Mouse (Mus musculus) forebrain, embryonic 16.5 days (tissue): ENCODE measurements around the gene Anxa6. TPM values are rescaled to one million over a fixed set of nuclear protein-coding genes. Genes with fewer than 3 reads are reported as not detected.

Experiments used
- ATAC-seq: fragments of 200-750 bp; cut with Nextera tagmentation; 2 replicates; pipeline ENCODE4 v1.8.0; 2017; ENCODE audit warnings: mild to moderate bottlenecking, moderate library complexity
- H3K27ac ChIP-seq: fragments of 300-500 bp; sonication (generic); 2 replicates; pipeline ENCODE4 v1.5.1; 2014; ENCODE audit warnings: low read length, control low read depth
- H3K27me3 ChIP-seq: fragments of 300-500 bp; sonication (generic); replicated peaks from 2 replicates; pipeline ENCODE4 v1.6.1; 2014; ENCODE audit warnings: low read length; ENCODE audit not compliant: control insufficient read depth, insufficient read depth
- H3K36me3 ChIP-seq: fragments of 300-500 bp; sonication (generic); 2 replicates; pipeline ENCODE4 v1.6.1; 2014; ENCODE audit not compliant: control insufficient read depth, insufficient read depth
- H3K4me1 ChIP-seq: fragments of 300-500 bp; sonication (generic); replicated peaks from 2 replicates; pipeline ENCODE4 v1.6.1; 2014; ENCODE audit warnings: low read length; ENCODE audit not compliant: control insufficient read depth, insufficient read depth
- H3K4me2 ChIP-seq: fragments of 300-500 bp; sonication (generic); 2 replicates; pipeline ENCODE4 v1.6.1; 2014; ENCODE audit warnings: mild to moderate bottlenecking, low read length, control low read depth
- H3K4me3 ChIP-seq: fragments of 300-500 bp; sonication (generic); replicated peaks from 2 replicates; pipeline ENCODE4 v1.5.1; 2014; ENCODE audit warnings: mild to moderate bottlenecking, low read length, control low read depth
- H3K9ac ChIP-seq: fragments of 300-500 bp; sonication (generic); replicated peaks from 2 replicates; pipeline ENCODE4 v1.6.1; 2014; ENCODE audit warnings: low read depth, low read length, control low read depth
- H3K9me3 ChIP-seq: fragments of 300-500 bp; sonication (generic); 2 replicates; pipeline ENCODE4 v1.6.1; 2016; ENCODE audit warnings: low read length; ENCODE audit not compliant: control insufficient read depth
- WGBS: fragments of 180-500 bp; shearing (Covaris S2); extraction: QIAGEN DNeasy Blood & Tissue Kit; methylation state at CpG from one replicate; pipeline ENCODE4 v1.1.7; 2014; 5-methylcytosine and 5-hydroxymethylcytosine counted together
- polyA plus RNA-seq: library from polyadenylated mRNA; unstranded; fragments of >200 nt; fragmentation: Nextera tagmentation; extraction: Ambion mirVana; gene quantifications from 2 replicates; pipeline ENCODE4 v1.2.1, GENCODE M21; 2015

Anxa6 gene
- polyA plus RNA-seq, 1 experiment from 2014 or later: 40.9 TPM

- 43% methylated on average over 5 of the region's 5 CpGs for WGBS
These were observed 10.7 kb downstream of the Anxa6 start for GRCm38 (mm10) chr11:55022508-55022907.

GRCm38 (mm10) chr11:55021859-55022258, 11.4 kb downstream of the Anxa6 start:
- Histone ChIP-seq H3K4me3 (no peak overlapping the region), H3K4me1 (peaks cover 37% of the 10 kb centered on the region), H3K9me3 (no peaks in the 10 kb centered on the region), H3K4me2 (no peak overlapping the region), H3K27ac (peak overlapping the region; percentile 85), H3K9ac (no peak overlapping the region), H3K27me3 (no peaks in the 10 kb centered on the region), H3K36me3 (no peaks in the 10 kb centered on the region)
- ATAC-seq: no peak
- WGBS: 54% methylated on average over 6 of the region's 6 CpGs

More at GRCm38 (mm10) chr11:55022508-55022907, 10.7 kb downstream of the Anxa6 start:
- H3K27ac ChIP-seq: peak overlapping the region; percentile 85
- no peak overlapping the region for H3K9ac ChIP-seq
- H3K9me3 ChIP-seq: no peaks in the 10 kb centered on the region
- ATAC-seq: no peak
- H3K4me2 ChIP-seq: peak overlapping the region; percentile 19
- peaks cover 37% of the 10 kb centered on the region for H3K4me1 ChIP-seq
- no peaks in the 10 kb centered on the region for H3K36me3 ChIP-seq
- no peaks in the 10 kb centered on the region for H3K27me3 ChIP-seq
- no peak overlapping the region for H3K4me3 ChIP-seq

- H3K27me3 ChIP-seq: no peaks in the 10 kb centered on the region
- no peak overlapping the region for H3K27ac ChIP-seq
- H3K9me3 ChIP-seq: no peaks in the 10 kb centered on the region
- H3K9ac ChIP-seq: no peak overlapping the region
- no peak for ATAC-seq
- H3K4me2 ChIP-seq: no peak overlapping the region
- no peaks in the 10 kb centered on the region for H3K36me3 ChIP-seq
- H3K4me1 ChIP-seq: peaks cover 36% of the 10 kb centered on the region
- H3K4me3 ChIP-seq: no peak overlapping the region
These were observed 11.8 kb downstream of the Anxa6 start for GRCm38 (mm10) chr11:55021458-55021857.

GRCm38 (mm10) chr11:55019711-55020110, 13.5 kb downstream of the Anxa6 start:
- no peak for ATAC-seq
- peaks cover 40% of the 10 kb centered on the region for H3K4me1 ChIP-seq
- 96% methylated on average over 2 of the region's 2 CpGs for WGBS

GRCm38 (mm10) chr11:55018034-55018433, 15.2 kb downstream of the Anxa6 start:
- ATAC-seq: no peak
- 87% methylated on average over 6 of the region's 6 CpGs for WGBS
- no peak overlapping the region for H3K27ac ChIP-seq

More at GRCm38 (mm10) chr11:55019711-55020110, 13.5 kb downstream of the Anxa6 start:
- no peak overlapping the region for H3K4me3 ChIP-seq
- H3K9ac ChIP-seq: no peak overlapping the region
- H3K27ac ChIP-seq: no peak overlapping the region
- no peak overlapping the region for H3K4me2 ChIP-seq
- H3K27me3 ChIP-seq: no peaks in the 10 kb centered on the region
- no peaks in the 10 kb centered on the region for H3K36me3 ChIP-seq
- H3K9me3 ChIP-seq: no peaks in the 10 kb centered on the region

DNA sequence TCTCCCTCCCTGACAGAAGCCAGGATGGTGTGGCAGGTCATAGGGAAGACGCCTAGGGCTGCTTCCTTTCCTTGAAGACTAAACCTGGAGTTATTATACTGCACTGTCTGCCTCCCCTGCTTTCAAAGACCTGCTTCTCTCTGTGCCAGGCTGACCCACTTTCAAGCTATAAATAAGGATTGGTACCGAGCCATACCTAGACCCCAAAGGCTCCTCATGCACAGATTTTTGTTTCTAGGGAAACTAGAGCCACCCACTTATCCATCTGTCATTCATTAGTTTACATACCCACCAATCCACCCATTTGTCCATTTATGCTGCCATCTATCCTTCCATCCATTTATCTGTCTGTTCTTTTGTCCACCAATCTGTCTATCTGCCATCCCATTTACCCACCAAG, 16.0 kb downstream of the Anxa6 start:
- H3K4me3 ChIP-seq: no peak overlapping the region
- H3K27me3 ChIP-seq: no peaks in the 10 kb centered on the region
- no peak overlapping the region for H3K27ac ChIP-seq
- no peaks in the 10 kb centered on the region for H3K9me3 ChIP-seq
- 73% methylated on average over 2 of the region's 2 CpGs for WGBS
- H3K4me1 ChIP-seq: peaks cover 17% of the 10 kb centered on the region
- ATAC-seq: no peak
- H3K36me3 ChIP-seq: no peaks in the 10 kb centered on the region
- no peak overlapping the region for H3K4me2 ChIP-seq
- no peak overlapping the region for H3K9ac ChIP-seq

More at GRCm38 (mm10) chr11:55018034-55018433, 15.2 kb downstream of the Anxa6 start:
- Histone ChIP-seq H3K36me3 (no peaks in the 10 kb centered on the region), H3K4me3 (no peak overlapping the region), H3K27me3 (no peaks in the 10 kb centered on the region), H3K4me2 (no peak overlapping the region), H3K4me1 (peaks cover 25% of the 10 kb centered on the region), H3K9me3 (no peaks in the 10 kb centered on the region), H3K9ac (no peak overlapping the region)

- Histone ChIP-seq H3K4me1 (peaks cover 13% of the 10 kb centered on the region), H3K27me3 (no peaks in the 10 kb centered on the region), H3K27ac (no peak overlapping the region), H3K9me3 (no peaks in the 10 kb centered on the region), H3K9ac (no peak overlapping the region), H3K36me3 (no peaks in the 10 kb centered on the region), H3K4me2 (no peak overlapping the region), H3K4me3 (no peak overlapping the region)
- no peak for ATAC-seq
- WGBS: 59% methylated on average over 1 of the region's 1 CpGs
These were observed 16.5 kb downstream of the Anxa6 start for GRCm38 (mm10) chr11:55016758-55017157.

DNA sequence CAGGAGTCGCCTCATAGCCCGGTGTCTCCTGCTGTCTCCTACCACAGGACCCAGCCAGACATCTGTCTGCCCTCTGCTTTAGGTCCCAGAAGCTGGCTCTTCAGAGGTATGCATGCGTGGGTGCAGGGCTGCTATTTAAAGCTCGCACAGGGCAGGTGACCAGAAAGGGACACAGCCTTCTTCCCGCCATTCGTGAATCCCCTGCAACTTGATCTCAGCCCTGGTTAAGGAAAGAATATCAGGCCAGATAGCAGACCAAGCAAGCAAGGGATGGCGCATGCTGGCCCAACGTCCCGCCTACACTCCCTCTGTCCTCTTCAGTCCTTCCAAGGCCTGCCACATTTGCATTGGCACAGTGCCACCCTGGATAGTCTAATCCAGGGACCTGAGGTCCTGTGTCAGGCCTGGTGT, 17.4 kb downstream of the Anxa6 start:
- Histone ChIP-seq H3K9me3 (no peaks in the 10 kb centered on the region), H3K9ac (0 out of 2 replicates have a peak overlapping the region, but pooled peaks have one; percentile 12), H3K27ac (peak overlapping the region; percentile 66), H3K4me1 (peaks cover 13% of the 10 kb centered on the region), H3K4me2 (no peak overlapping the region), H3K4me3 (no peak overlapping the region), H3K27me3 (no peaks in the 10 kb centered on the region), H3K36me3 (0 out of 2 replicates have a peak, but pooled peaks cover 2% of the 10 kb centered on the region)
- ATAC-seq: peak; percentile 82
- 44% methylated on average over 9 of the region's 9 CpGs for WGBS

DNA sequence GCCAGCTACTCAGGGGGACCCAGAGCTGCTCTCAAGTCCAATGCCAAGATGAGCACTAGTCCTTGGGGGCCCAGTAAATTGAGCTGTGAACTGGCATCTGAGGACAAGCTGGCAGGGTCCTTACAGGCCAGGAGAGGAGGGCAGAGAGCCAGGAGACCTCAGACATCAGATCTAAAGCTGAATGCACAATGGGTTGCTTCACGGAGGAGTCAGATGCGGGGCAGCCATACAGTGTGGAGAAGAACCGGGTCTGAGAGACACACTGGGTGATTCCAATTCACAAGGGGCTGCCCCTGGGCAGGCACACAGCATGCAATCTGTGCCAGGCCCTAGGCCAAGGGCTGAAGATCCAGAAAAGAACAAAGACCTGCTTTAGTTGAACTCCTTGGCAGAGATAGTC, 18.0 kb downstream of the Anxa6 start:
- peak overlapping the region; percentile 66 for H3K27ac ChIP-seq
- WGBS: 31% methylated on average over 3 of the region's 3 CpGs
- H3K4me3 ChIP-seq: no peak overlapping the region
- ATAC-seq: peak; percentile 57; the same call in 1 of the 2 replicates
- no peak overlapping the region for H3K9ac ChIP-seq
- no peak overlapping the region for H3K4me2 ChIP-seq
- no peaks in the 10 kb centered on the region for H3K27me3 ChIP-seq
- peaks cover 7% of the 10 kb centered on the region; the same call in 1 of the 2 replicates for H3K36me3 ChIP-seq
- H3K4me1 ChIP-seq: peaks cover 13% of the 10 kb centered on the region
- no peaks in the 10 kb centered on the region for H3K9me3 ChIP-seq

- Histone ChIP-seq H3K36me3 (peaks cover 9% of the 10 kb centered on the region), H3K4me3 (no peak overlapping the region), H3K9me3 (no peaks in the 10 kb centered on the region), H3K27me3 (no peaks in the 10 kb centered on the region), H3K4me2 (no peak overlapping the region), H3K4me1 (peaks cover 13% of the 10 kb centered on the region), H3K9ac (no peak overlapping the region), H3K27ac (no peak overlapping the region)
- 83% methylated on average over 6 of the region's 6 CpGs for WGBS
- ATAC-seq: no peak
These were observed 19.4 kb downstream of the Anxa6 start for GRCm38 (mm10) chr11:55013802-55014201.
